Mouse (Mus musculus) left cerebral cortex, adult 18-20 months (tissue): ENCODE measurements around the gene Smyd3. TPM values are rescaled to one million over a fixed set of nuclear protein-coding genes. Genes with fewer than 3 reads are reported as not detected.
A peak's percentile ranks its signal among the peaks of the same experiment; 100 is the strongest.

Experiments
- DNase-seq, 2 experiments: peaks; one replicate each; pipeline ENCODE4 v3.0.0; 2021 to 2022; ENCODE audit warnings: low spot score in 2 of 2, mixed read lengths in 1 of 2
- total RNA-seq, 2 experiments: library from RNA; stranded (reverse); gene quantifications; 2 replicates each; pipeline ENCODE4 v1.2.3; 2021

The Smyd3 gene
- total RNA-seq, 2 experiments from 2014 or later: 26.6 to 27.4 TPM

GRCm38 (mm10) chr1:178988176-178988575 lies 529.7 kb downstream of the Smyd3 start:
- no peak for DNase-seq

DNA sequence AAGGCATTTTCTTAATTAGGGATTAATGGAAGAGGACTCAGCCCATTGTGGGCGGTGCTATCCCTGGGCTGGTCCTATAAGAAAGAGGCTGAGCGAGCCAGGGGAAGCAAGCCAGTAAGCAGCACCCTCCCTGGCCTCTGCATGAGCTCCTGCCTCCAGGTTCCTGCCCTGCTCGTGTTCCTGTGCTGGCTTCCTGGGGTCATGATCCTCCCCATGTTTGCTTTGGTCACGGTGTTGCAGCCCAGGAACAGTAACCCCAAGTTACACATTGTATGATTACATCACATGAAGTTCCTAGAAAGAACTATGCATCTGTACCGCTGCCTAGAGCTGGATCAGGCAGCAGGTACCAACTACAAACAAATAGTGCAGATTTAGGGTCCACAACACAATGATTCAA lies 536.2 kb downstream of the Smyd3 start:
- DNase-seq: no peak

DNA sequence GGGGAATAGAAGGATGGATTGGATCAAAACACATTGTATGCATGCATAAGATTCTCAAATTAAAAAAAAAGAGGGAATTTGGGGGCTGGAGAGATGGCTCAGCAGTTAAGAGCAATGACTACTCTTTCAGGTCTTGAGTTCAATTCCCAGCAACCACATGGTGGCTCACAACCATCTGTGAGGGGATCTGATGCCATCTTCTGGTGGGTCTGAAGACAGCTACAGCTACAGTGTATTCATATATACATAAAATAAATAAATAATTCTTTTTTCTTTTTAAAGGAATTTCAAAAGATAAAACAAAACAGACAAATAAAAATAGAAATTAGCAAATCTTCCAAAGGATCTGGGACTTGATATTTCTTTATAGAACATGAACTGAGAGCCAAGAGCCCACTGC lies 537.7 kb downstream of the Smyd3 start:
- no peak for DNase-seq

GRCm38 (mm10) chr1:178978617-178979245 lies 539.1 kb downstream of the Smyd3 start:
- DNase-seq: no peak

DNA sequence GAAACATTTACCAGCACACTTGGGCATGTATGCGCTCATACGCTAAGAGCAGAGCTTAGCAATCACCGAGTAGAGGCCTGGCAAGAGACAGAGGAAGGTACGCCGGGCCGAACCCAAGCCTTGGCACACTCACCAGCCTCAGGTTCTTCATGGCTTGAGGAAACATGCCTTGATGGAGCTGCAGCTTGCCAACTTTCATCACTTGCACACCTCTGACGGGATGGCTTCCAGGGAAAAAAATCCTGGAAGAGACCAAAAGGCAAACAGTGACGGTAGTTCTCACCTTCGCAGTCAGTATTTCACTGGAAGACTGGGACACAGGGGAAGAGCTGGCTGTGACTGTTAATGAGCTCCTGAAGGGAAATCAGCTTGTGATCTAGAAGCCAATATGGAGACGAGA lies 545.8 kb downstream of the Smyd3 start:
- DNase-seq: no peak

DNA sequence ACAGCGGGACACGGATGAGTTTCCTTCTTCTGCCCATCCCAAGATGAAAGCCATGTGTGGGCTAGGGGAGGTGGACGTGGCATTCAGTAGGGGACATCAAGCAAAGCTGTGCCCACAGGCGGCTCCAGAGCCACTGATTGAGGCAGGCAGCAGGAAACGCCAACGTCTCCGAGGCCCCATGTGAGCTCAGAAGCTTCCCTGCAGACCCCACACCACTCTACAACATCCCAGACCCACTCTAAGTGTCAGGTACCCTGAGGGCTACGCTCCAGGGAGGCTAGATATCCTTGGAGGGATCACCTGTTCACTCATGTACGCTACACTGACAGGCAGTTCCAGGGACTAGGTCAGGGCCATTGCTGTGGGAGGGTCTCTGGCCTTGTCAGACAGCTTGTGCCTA lies 556.2 kb downstream of the Smyd3 start:
- no peak for DNase-seq

DNA sequence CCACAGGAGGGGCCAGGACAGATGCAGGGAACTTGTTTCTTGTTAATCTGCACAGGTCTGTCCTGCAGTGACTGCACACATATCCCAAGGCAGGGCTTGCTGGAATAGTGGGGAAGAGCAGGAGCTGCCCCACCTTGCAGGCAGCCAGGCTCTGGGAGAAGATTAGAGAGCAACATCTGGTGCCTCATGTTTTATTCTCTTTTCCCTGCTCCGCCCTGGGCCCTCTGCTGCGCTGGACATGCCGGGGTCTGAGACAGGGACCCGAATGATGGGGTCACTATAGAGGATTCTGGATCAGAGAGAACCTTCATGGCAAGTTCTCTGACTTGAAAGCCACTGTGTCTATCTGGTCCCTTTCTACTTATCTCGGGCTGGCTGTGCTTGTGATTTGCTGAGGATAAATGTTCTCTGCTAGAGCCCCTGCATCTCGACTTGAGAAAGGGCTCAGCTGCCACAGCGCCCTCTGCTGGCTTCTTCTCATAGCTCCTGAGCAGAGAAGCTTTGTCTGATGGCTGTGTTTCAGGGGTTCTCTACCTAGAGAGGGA lies 557.8 kb downstream of the Smyd3 start:
- DNase-seq: peak; percentile 77 to 85

GRCm38 (mm10) chr1:178958641-178959040 lies 559.2 kb downstream of the Smyd3 start:
- DNase-seq: no peak

DNA sequence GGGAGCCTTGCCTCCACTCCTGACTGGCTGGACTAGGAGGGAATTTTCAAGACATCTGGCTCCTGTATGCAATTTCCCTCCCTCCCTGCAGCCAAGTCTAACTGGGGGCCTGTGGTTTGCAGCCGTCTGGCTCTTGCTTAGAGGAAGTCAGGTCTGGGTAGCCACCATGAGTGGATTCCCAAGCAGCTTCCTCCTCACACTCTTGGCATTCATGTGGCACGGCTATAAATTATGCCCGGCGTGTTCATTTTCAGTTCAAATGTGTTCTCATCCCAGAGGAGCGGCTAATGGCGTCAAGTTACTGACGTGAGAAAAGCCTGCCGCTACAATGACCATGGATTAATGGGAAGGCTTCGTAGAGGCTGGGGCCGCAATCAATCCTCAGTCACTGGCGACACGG lies 564.9 kb downstream of the Smyd3 start:
- DNase-seq: no peak

- no peak for DNase-seq
Observed at GRCm38 (mm10) chr1:178942251-178942963, 575.4 kb downstream of the Smyd3 start.

GRCm38 (mm10) chr1:178940353-178940752 lies 577.5 kb downstream of the Smyd3 start:
- DNase-seq: no peak

DNA sequence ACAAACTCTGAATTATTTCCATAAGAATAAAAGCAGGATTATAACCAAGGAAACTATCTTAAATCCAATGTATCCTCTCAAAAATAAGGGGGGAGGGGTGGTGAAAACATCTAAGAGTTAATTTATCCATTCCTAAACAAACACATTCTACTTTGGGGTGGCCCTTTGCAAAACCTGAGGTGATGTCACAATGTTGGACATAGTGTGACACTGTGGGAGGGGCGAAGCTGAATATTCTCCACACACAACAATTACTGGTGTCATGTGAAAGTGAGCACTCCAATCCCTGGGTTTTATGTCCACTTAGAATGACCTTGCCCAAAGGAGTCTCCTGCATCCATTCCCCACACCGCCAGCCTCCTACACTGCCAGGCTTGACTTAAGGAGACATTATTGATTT lies 580.9 kb downstream of the Smyd3 start:
- DNase-seq: no peak

GRCm38 (mm10) chr1:178936457-178936856 lies 581.4 kb downstream of the Smyd3 start:
- no peak for DNase-seq

DNA sequence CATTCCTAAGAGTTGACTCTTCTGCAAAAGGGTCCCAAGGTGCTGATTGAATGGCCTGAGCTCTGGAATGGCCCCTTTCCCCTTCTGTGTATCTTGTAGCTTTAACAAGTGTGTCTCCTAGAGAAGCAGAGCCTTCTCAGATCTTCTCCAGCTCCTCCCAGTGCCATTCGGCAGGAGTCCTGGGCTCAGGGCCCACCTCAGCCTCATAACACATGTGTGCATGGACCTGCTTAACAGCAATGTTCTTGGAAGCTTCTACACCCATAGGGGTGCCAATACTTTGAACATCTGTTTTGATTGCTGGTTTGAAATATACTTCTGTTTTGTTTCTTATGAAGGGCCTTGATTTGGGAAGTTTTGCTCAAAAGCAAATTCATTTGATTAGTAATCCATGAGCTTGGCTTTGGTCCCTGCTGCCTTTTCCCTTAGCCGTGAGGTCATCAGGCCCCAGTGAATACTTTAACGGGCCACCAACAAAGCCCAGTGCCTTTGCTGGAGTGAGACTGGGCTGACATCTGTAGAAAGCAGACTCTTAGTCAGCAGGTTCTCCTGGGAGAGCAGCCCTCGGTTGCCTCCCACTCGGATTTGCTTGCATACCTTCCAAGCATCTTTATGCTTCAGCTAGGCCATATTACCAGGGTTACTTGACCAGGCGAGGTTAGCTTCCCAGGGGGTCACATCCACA lies 583.7 kb downstream of the Smyd3 start:
- DNase-seq: no peak

GRCm38 (mm10) chr1:178929531-178929930 lies 588.3 kb downstream of the Smyd3 start:
- DNase-seq: no peak

DNA sequence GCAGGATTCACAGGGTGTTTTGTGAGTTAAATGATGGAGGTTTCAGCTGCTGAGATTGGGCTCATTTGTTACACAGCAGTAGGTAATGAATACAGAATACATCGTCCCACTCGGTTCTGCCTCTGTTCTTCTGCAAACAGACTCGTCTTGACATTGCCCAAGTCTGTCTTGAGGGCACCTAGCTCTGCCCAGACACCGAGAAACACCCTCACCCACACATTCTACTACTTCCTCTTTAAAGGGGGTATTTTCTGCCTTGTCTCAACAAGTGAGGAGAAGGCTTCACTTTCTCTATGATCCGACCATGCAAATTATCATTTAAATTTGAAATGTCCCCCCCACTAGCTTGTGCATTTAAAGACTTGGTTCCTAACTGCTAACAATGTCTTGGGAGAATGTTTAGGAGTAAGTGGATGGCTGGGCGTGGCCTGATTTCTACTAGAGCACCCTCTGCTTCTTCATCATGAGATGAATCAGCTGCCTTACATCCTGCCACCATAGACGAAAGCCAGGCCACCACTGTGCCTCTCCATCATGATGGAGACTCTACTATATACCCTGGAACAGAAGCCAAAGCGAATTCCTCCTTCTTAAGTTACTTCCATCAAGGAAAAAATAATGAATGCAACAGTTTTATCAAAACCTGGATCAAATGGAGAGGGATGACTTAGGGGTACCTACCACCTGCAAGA lies 593.2 kb downstream of the Smyd3 start:
- DNase-seq: no peak

DNA sequence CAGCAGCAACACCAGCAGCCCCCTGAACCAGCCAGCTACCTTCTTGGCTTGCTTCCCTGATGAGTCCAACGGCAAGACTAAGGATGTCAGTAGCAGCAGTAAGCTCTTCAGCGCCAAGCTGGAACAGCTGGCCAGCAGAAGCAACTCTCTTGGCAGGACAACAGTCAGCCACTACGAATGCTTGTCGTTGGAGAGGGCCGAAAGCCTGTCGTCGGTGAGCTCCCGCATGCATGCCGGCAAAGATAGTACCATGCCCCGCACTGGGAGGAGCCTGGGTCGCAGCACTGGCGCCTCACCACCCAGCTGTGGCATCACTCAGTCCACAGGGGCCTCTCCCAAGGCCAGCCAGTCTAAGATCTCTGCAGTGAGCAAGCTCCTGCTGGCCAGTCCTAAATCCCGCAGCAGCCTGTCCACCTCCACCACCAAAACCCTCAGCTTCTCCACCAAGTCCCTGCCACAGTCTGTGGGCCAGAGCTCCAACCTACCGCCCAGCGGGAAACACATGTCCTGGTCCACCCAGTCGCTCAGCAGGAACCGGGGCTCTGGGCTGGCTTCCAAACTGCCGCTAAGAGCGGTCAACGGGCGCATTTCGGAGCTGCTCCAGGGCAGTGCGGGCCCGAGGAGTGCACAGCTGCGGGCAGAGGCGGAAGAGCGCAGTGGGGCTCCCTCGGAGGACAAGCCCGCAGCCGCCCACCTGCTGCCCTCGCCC lies 600.5 kb downstream of the Smyd3 start:
- DNase-seq: no peak

DNA sequence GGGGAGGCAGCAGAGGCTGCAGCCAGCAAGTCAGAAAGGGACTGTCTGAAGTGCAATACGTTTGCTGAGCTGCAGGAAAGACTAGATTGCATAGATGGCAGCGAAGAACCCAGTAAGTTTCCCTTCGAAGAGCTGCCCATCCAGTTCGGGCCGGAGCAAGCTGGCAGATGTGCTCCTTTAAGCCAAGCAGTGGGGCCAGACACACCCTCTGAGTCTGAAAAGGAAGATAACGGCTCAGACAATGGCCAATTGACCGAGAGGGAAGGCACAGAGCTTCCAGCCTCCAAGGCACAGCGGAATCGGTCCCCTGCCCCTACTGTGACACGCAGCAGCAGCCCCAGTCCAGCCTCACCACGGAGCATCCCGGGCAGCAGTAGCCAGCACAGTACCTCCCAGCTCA lies 602.8 kb downstream of the Smyd3 start:
- no peak for DNase-seq

DNA sequence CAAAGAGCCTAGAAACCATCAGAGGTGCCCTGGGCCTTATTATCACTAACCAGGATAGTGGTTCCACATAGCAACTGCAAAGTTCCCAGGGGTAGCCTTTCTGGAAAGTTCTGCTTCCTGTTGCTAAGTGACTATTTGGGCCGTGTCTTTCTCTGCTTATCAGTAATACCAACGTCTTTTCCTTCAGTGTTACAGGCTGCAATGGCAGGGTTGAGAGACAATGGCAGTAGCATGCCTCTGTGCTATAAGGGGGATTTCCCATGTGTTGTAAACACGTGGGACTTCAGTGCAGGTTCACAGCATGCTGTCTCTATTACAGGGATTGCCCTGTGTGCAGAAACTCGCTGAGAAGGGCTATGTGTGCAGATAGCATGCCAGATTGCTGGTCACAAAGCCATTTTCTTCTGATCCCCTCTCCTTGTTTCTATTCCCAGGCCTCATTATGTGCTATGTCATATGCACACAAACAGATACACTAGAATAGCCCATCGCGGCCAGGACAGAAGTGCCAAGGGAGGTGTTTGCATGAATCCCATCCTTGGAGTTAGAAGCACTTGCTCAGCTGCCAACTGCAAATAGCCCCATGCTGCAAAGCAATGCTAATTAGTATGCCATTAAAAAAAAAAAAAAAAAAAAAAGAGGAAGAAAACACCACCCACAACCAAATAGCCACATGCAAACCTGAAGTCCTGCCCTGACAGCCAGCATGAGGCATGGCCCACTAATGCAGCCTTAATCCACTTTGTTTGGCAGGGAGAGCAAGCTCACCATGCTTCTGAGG lies 604.7 kb downstream of the Smyd3 start:
- no peak for DNase-seq

GRCm38 (mm10) chr1:178910951-178911350 lies 606.9 kb downstream of the Smyd3 start:
- DNase-seq: no peak
